Mouse (Mus musculus): ENCODE results near the gene Kif1b. TPM values are rescaled to one million over a fixed set of nuclear protein-coding genes. Genes with fewer than 3 reads are reported as not detected.
"Not testable (repeated sequence)": the region's sequence is repeated elsewhere in the genome, so short reads cannot be mapped to it uniquely, and the experiment has no call there.

Gene Kif1b
- total RNA-seq, 2 experiments from 2014 or later = 18.6 to 28.4 TPM

DNA sequence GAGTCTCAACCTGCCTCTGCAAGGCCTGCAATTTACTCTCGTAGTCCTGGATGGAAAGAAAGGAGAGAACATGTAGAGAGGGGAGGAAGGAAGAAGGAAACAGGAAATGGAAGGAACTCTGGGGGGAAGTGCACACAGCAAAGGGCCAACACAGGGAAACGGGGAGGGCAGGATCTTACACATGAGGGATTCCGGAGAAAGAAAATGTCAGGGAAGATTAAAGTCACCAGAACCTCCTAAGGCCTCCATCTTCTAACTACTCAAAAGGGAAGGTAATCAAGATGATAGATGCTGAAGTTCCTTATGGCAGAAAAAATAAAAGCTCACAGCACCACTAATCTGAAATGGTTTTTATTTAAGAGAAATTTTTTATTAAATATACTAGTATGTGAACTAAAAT, 81.2 kb downstream of the Kif1b start:
- ATAC-seq (replicated peaks; ENCODE audit: poor library complexity) = no peak

DNA sequence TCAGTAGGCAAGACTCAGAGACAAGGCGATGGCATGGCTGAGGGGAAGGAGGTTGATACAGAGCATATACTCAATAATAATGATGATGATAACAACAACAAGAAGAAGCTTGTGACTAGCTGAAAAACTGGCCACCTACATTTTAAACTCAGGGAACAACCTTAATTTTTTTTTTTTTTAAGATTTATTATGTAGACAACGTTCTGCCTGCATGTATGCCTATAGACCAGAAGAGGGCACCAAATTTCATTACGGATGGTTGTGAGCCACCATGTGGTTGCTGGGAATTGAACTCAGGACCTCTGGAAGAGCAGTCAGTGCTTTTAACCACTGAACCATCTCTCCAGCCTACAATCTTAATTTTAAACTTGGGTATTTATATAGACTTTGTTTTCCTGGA, 84.0 kb downstream of the Kif1b start:
- no peak for ATAC-seq (replicated peaks; ENCODE audit: poor library complexity)

DNA sequence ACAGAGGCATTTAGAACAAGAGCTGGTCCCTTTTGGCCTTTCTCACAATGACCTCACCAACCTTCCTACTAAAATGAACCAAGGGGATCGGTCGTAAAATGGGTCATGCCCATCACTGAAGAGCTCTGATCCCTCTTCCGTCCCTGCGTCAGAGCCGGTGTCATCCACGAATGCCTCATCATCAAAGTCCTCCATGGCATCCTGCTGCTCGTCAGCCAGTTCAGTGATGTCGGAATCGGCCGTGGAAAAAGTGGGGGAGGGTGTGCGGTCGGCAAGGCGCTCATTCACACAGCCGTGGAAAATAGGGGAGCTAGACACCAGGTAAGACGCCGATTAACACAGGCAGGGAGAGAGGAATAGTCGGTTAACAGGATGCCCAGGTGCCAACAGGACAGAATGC, 87.0 kb downstream of the Kif1b start:
- ATAC-seq (replicated peaks; ENCODE audit: poor library complexity) = no peak

DNA sequence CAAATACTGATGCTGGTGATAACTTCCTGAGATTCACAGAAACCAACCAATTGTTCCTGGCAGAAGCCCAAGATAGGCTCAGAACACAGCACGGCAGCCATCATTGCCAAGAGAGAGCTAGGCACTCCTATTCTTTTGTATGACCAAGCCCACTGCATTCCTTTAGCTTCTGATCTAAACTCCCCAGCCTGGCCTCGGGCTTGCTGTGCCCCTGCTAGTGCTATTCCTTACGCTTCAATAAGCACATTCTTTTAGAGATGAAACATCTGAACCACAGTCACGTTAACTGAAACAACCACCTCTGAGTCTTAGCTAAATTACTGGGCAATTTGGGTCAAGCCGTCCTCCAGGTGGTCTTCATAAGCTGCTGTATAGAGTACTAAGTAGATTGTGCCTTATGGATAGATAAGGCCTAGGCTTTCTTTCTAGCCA, 87.4 kb downstream of the Kif1b start:
- ATAC-seq (replicated peaks; ENCODE audit: poor library complexity) = no peak

DNA sequence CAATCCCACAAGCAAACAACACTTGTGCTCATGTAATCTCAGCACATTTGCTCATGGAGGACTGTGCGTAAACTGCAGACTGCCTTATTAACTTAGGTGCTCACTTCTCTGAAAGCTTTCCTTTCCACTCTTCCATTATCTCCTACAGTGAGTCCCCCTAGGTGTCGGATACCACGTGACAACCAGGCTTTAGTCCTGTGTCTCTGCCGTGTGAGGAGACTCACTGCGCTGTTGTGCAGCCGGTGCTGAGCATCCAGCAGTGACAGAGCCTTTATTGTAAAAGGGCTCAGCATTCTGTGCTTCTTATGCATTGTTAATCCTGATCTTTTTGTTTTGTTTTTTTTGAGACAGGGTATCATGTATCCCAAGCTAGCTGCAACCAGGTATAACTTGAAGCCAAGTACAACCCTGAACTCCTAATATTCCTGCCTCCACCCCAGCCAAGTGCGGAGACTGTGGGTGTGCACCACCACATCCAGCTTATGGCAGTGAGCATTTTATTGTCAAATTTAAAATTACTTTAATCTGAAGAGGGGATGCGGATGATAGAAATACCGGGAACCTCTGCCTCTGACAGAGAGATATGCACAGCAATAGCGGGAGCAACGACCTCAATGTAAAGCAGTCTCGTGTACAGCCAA, 88.0 kb downstream of the Kif1b start:
- ATAC-seq (replicated peaks; ENCODE audit: poor library complexity) = no peak

DNA sequence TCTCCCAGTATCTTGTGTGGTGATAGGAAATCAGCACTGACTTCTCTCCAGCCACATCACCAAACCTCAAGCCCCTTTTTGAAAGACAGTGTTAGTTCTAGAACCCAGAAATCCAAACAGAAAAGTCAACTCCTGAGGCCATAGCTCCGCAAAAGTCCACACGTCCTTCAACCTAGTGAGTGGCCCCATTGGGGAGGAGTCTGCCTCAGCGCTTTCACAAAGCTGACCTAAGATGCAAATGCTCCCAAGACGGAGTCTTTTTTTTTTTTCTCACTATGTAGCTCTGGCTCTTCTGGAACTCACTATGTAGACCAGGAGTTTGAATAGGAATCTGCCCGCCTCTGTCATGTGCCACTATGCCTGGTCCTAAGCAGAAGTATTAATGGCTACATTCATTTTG, 89.0 kb downstream of the Kif1b start:
- no peak for ATAC-seq (replicated peaks; ENCODE audit: poor library complexity)

DNA sequence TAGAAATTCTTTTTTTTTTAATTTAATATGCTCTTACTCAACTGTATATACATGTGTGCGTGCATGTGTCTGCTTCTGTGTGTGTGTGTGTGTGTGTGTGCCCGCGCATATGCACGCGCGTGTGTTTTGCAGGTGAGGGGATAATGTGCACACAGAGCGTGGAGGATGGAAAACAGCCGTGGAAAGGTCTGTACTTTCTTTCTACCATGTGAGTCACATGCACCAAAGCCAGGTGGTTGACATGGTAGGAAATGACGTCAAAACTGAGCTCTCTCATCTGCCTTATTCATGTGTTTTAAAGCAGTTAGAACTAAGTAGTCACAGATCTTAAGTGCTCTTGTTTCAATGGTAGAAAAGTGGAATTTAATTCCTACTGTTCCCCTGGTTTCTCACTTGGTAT, 91.5 kb downstream of the Kif1b start:
- ATAC-seq (replicated peaks; ENCODE audit: poor library complexity) = no peak

DNA sequence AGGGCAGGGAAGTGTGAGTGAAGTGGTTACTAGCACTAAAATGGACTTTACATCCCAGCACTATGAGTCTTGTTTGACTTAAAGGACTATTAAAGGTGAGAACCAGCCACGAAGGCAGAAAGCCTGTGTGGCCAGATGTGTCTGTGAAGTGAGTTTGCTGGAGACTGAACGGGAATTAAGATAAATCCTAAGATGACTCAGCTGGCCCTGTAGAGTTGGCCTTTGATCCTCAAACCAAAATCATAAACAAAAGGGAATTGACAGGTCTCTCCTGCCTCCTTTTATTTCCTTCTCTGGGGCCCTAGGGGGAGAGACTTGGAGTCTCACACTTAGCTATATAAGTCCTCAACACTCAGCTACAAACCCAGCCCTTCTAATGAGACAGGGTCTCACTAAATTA, 92.1 kb downstream of the Kif1b start:
- ATAC-seq (replicated peaks; ENCODE audit: poor library complexity) = no peak

DNA sequence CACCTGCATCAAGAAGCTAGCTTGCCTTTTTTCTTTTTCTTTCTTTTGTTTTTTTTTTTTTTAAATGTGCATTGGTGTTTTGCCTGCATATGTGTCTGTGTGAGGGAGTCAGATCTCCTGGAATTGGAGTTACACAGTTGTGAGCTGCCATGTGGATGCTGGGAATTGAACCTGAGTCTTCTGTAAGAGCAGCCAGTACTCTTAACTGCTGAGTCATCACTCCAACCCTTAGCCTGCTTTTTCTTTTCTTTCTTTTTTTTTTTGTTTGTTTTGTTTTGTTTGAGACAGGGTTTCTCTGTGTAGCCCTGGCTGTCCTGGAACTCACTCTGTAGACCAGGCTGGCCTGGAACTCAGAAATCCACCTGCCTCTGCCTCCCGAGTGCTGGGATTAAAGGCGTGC, 93.0 kb downstream of the Kif1b start:
- not testable (repeated sequence) for ATAC-seq (replicated peaks; ENCODE audit: poor library complexity)

DNA sequence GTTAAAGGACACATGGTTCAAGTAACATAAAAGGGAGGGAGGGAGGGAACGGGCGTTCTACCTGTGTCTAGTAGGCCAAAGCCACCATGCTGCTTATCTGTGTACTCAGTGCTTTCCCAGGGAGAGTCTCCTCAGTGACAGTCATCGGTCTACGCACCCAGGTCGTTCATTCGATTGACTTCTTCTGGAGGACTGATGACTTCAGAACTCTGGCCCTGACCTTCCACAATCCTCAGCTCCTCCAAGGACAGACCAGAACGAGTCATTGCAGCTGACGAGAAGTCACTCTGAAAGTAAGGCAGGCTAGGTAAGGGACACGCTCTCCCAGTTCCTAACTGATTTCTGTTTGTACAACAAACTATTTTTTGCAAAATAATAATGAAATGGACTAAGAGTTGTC, 94.0 kb downstream of the Kif1b start:
- ATAC-seq (replicated peaks; ENCODE audit: poor library complexity) = no peak

DNA sequence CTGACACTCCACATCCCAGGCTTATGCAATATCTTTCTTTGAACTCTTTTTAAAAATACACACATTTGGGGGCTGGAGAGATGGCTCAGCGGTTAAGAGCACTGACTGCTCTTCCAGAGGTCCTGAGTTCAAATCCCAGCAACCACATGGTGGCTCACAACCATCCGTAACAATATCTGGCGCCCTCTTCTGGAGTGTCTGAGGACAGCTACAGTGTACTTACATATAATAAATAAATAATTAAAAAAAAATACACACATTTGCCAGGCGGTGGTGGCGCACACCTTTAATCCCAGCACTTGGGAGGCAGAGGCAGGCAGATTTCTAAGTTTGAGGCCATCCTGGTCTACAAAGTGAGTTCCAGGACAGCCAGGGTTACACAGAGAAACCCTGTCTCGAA, 96.1 kb downstream of the Kif1b start:
- not testable (repeated sequence) for ATAC-seq (replicated peaks; ENCODE audit: poor library complexity)

DNA sequence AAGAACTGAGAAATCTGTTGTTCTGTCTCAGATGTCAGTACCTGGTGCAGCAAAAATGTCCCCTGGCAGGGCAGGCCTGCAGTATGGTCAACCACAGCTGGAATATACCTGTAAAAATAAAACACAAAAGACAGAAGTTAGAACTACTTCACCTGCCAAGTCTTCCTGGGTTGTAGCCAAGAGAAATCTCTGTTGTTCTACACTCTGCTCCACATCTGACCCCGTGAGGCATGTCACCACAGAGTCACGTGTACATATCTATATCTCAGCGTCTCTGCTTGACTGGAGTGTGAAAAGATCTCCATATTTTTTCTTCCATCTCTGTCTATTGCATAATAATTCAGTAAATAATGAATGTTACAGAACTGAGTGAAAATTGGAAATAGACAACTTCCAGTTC, 105.0 kb downstream of the Kif1b start:
- no peak for ATAC-seq (replicated peaks; ENCODE audit: poor library complexity)

DNA sequence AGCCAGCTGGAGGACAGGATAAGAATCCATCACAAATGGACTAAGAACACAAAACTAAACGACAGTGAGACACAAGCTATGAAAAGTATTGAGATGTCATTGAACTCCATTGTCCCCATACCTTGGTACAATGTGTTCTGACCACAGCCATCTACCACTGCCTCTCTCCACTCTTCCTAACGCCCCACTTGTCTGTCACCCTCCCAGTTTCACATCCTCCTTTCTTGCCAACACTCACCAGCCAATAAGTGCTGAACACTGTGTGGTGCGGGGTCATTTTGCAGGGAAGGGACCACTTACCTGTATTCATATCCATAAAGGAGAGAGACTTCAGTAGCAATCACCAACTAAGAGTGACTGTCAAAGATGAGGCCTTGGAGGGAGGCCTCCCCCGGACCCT, 106.4 kb downstream of the Kif1b start:
- ATAC-seq (replicated peaks; ENCODE audit: poor library complexity) = peak; percentile 80

DNA sequence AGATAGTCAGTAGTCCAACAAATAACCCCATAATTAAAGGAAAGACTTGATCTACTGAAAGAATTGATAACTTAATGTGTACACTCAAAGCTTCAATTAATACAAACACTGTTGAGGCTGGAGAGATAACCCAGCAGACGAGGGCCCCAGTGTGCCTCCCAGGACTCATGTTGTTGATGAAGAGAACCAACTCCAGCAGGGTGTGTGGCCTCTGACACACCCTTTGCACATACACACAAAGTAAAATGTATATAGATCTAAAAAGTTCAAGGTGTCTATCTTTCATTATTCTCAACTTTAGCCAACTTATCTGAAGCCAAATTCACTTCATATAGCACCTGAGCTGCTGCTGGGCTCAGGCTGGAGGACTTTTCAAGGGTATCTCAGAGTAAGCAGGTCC, 110.3 kb downstream of the Kif1b start:
- no peak for ATAC-seq (replicated peaks; ENCODE audit: poor library complexity)

DNA sequence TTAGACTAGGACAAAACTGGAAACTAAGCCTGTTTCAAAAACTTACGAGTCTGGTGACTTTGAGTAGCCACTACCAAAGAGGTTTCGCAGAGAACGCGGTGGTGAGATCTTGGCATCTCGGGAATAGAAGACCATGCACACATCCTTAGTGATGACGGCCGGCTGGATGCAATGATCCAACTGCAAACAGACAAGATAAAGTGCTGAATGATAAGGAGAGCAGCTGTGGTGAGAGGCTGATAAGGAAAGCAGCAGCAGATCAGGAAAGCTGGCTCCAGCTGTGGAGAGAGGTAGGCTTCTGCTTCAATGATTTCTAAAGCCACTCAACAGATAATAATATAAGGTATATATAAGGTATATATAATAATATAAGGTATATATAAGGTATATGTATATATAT, 116.4 kb downstream of the Kif1b start:
- ATAC-seq (replicated peaks; ENCODE audit: poor library complexity) = no peak

DNA sequence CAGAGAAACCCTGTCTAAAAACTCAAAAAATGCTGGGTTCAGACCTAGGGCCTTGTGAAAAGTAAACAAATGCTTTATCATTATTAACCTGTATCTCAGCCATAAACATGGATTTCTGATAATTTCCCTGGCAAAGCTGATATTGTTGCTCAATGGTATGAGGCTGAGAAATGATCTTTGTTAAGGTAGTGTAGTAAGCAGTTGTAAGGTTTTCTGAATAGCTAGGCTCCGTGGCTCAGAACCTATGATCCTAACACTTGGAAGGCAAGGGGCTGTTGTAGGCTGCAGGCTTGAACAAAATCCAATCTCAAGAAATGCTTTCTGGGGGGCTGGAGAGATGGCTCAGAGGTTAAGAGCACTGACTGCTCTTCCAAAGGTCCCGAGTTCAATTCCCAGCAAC, 118.9 kb downstream of the Kif1b start:
- no peak for ATAC-seq (replicated peaks; ENCODE audit: poor library complexity)

DNA sequence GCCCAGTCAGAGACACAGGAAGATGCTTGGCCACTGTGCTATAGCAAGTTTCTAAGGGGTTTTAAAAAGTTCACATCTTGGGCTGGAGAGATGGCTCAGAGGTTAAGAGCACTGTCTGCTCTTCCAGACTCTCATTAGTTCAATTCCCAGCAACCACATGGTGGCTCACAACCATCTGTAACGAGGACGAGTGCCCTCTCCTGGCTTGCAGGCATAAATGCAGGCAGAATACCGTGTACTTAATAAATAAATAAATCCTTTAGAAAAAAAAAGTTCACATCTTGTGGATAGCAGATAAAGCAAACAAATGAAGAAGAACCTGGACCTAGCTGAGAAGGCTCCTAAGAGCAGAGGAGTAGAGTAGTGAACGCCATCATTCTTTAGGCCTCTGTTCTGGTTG, 124.7 kb downstream of the Kif1b start:
- ATAC-seq (replicated peaks; ENCODE audit: poor library complexity) = 0 out of 2 replicates have a peak, but pooled peaks have one; percentile 18

DNA sequence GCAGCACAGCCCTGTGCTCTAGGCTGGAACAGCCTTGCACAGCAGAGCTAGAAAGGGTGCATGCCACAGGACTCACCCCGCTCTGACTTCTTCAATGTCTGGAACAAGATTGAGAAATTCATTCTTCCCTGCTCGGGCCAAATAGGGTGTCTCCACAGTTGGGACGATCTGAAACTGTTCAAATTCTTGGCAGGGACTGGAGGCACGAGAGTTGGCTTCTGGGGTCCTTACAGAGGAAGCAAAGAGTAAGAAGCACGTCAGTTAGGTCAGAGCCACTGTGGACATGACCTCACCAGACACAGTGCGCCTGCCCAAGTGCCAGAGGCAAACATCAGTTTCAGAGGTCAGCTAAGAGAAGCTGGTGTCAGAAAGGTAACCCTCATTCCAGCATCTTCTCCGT, 125.3 kb downstream of the Kif1b start:
- peak; percentile 56 for ATAC-seq (replicated peaks; ENCODE audit: poor library complexity)

DNA sequence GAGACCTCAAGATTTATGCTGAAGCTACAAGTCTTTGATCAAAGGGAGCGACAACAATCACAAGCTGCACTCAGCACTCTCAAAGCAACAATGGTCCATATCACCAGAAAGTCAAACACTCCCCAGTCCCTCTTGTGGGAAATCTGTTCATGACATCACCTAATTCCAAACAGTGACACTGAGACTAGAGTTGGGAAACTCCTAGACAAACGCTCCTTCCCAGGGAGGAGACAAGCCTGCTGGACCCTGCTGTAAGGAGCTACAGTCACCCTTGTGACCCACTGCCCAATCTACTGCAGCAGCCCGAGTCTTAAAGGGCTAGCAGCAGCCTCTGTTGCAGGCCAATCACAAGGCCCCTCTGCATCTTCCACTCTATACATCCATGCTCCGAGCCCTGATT, 127.9 kb downstream of the Kif1b start:
- ATAC-seq (replicated peaks; ENCODE audit: poor library complexity) = no peak

DNA sequence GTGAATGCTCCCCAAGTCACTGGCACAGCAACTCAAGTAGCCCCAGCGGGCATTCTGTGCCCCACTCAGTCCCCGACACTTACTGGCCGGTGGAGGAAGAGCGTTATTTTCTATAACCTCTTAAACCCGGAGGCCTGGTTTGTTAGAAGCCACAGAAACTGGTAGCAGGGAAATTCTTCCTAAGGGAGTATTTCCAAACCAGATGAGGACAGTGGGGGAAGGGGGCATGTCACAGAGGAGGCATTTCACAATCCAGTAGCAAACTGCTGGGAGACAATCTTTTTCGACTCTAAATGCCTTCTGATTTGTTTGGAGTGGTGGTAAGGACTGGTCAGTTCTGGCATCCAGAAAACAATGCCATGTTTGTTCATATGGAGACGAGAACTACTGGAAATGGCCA, 128.3 kb downstream of the Kif1b start:
- peak; percentile 27 for ATAC-seq (replicated peaks; ENCODE audit: poor library complexity)

DNA sequence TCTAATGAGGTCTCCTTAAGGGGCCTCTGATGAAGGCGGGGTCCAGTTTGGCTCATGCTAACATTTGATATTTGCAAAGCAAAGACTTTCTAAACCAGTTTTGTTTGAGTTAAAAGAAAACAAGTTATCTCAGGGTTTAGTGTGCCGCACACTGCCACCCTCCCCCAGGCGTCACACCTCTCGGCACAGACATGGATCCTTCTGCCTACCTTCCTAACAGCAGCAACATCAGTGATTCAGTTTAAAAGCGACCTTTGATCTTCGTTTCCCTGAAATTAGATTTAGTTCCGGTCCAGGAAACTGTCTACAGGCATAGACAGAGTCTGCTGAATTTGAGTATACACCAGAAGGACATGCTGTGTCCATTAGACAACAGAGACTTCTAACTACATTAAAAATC, 129.2 kb downstream of the Kif1b start:
- no peak for ATAC-seq (replicated peaks; ENCODE audit: poor library complexity)

DNA sequence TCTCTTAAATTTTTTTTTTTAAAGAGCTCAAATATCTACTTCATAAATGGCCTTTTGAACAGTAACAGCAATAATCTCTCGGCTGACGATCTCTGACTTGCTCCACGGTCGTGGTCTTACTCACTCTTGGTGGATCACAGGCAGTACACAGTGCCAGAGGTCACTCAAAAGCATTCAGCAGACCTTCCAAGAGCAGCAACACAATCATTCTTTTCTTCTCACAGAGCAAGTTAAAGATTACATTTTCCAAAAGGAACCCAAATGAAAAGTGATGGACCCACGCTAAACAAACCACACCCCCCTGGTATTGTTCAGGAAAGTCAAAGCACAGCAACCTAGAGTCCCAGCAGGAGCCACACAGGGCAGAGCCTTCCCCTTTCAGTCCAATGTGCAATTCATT, 130.4 kb downstream of the Kif1b start:
- ATAC-seq (replicated peaks; ENCODE audit: poor library complexity) = no peak

DNA sequence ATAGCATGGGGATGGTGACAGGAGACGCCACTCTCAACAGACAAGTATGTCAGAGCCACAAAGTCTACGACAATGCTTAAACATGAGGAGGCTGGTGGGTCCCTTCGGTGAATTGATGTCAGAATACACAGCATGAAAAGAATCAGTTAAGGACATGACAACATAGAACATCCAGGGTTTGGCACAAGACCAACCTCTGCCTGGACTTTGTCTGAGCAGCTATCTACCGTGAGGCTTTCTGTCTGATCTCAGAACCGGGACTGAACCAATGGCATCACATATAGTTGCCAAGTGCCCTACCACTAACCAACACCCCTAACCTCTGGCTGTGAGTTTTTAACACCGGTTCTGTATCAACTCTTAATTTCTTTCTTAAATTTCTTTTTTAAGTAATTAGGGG, 130.8 kb downstream of the Kif1b start:
- no peak for ATAC-seq (replicated peaks; ENCODE audit: poor library complexity)

DNA sequence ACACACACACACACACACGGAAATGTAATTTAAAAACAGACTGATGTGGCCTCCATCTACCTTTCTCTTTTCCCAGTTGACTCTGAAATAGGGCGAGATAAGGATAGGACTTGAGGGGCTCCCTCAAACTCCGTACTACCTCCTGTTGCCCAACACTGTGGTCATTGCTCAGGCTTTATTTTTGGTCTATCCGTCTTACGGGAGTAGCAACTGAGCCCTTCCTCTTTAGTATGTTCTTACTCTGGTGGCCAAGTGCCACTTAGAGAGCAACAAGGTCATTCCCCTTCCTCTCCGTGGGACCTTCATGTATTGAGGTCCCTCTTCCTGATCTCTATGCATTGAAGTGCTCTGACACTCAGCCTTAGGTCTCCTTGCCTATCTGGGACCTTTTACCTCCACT, 133.8 kb downstream of the Kif1b start:
- peak; percentile 67 for ATAC-seq (replicated peaks; ENCODE audit: poor library complexity)

All from megakaryocyte progenitor cell, adult 5-6 weeks (primary cell).